Mouse (Mus musculus): Measurements from ENCODE around the gene Fbrsl1.
"Not testable (repeated sequence)": the region's sequence is repeated elsewhere in the genome, so short reads cannot be mapped to it uniquely, and the experiment has no call there.

The Fbrsl1 gene

GRCm38 (mm10) chr5:110447720-110448435 lies 425 bp downstream of the Fbrsl1 start:
- DNase-seq = peak; percentile 27 to 48

DNA sequence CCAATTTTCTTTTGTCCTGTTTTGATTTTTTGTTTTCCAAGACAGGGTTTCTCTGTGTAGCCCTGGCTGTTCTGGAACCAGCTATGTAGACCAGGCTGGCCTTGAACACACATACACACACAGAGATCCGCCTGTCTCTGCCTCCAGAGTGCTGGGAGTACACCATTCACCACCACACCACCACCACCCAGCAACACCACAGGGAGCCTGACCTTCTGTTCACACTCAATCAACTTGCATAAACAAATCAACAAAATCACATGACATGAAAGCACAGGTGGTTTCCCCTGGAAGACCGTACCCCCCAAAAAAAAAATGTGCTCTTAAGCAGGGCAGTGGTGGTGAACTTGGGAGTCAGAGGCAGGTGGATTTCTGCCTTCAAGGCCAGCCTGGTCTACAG lies 3.8 kb downstream of the Fbrsl1 start:
- DNase-seq = no peak

DNA sequence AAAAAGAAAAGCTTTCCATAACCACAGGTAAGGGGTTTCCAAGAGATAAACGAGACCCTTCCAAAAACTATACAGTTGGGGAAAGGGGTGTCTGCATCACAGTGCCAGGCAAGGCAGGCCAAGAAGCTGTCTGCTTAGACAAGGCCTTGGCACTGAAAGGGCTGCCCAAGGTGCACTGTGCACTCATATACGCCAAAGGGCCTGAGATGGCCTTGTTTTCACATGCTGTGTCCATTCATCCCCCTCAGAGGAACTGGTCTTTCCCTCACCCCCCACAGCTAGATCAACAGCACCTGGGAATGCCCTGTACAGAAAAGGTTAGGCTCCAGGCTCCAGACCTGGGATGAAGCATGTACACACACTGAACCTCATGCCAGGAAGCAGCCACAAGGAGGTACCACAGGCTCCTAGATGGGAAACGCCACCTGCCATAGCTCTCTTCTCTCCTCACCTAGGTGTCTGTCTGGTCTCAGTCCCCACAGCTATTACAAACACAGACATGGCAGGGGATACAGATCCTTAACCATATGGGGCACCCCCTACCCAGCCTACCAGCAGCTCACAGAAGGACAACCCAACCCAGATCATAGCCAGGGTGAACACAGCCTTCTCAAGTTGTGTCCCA lies 5.2 kb downstream of the Fbrsl1 start:
- DNase-seq = no peak

GRCm38 (mm10) chr5:110439565-110440310 lies 8.6 kb downstream of the Fbrsl1 start:
- DNase-seq = no peak

- DNase-seq = no peak
Measured at GRCm38 (mm10) chr5:110438591-110438990, 9.7 kb downstream of the Fbrsl1 start.

DNA sequence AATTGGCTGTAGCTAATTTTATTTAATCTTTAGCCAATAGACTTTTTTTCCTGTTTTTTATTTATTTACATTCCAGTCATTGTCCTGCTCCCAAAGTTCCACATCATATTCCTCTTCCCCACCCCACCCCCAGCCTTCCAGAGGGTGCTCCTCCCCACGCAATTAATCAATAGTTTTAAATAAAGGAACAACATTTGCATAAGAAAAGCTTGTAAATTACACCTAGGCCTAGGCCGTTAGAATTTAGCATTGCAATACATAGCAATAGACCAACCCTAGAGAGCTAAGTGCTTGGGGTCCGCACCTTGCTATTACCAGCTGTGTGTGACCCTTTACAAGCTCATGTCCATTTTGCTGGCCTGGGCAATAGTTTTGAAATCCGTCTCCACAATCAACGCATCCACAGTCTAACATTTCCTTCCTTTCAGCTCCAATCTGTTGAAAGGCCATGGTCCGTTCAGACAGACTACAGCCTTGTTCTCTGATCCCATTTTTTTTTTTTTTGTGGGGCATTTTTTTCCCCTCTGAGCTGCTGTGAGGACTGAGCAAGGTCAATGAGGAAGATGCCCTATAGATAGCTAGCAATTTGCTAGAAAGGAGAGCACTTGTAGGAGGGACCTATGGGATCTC lies 10.6 kb downstream of the Fbrsl1 start:
- no peak for DNase-seq

- DNase-seq = not testable (repeated sequence)
Measured at GRCm38 (mm10) chr5:110436166-110436565, 12.1 kb downstream of the Fbrsl1 start.

DNA sequence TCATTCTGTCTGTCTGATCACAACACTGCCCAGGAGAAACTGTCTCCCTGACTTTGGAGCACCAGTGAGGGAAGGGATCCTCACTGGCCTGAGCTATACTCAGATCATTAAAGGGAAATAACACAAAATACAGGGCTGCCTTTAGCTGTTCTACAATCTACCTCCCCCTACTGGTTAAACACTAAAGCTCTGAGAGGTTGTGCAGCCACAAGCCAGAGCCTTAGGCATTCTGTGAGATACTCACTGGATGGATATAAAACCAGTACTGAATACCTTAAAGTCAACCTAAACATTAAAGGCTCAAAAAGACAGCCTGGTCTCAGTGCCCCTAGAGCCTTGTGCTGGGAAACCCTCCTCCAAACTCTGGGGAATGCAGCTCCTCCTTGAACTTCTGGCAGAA lies 13.5 kb downstream of the Fbrsl1 start:
- no peak for DNase-seq

- DNase-seq = peak; percentile 33 to 45
Measured at GRCm38 (mm10) chr5:110429045-110429444, 19.3 kb downstream of the Fbrsl1 start.

DNA sequence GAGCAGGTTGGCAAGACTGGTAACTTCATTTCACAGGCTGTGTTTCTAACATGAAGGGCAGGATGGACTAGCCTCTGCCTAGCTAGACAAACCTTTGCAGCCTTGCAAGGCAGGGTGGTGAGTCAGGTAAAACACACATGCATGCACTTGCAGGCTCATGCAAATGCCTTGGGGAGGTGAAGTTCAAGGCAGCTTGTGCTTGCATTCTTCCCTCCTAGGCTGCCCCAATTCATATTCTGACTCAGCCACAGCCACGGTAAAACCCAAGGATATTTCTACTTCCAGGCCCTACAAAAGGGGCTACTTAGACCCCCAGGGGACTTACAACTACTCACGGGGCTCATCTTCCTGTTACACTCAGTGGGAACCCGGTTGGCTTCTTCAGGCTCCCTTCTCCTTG lies 20.0 kb downstream of the Fbrsl1 start:
- DNase-seq = no peak

- no peak for DNase-seq
Measured at GRCm38 (mm10) chr5:110425187-110425586, 23.1 kb downstream of the Fbrsl1 start.

DNA sequence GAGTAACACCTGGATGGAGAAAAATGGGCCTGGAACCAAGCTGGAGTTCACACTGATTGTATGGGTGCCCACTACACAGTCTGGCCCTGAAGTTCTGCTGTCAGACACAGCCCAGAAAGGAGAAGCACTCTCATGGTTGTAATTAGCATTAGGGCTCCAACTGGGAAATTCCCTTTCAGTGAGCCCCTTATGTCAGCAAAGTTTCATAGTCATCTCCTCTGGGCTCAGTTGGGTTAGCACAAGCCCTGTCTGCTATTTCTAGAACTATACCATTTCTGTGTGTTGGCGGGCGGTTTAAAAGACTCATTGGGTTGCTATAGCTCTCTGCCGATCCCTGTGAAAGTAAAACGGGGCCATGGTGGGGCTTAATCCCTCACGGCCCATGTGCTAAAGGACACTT lies 24.1 kb downstream of the Fbrsl1 start:
- no peak for DNase-seq

DNA sequence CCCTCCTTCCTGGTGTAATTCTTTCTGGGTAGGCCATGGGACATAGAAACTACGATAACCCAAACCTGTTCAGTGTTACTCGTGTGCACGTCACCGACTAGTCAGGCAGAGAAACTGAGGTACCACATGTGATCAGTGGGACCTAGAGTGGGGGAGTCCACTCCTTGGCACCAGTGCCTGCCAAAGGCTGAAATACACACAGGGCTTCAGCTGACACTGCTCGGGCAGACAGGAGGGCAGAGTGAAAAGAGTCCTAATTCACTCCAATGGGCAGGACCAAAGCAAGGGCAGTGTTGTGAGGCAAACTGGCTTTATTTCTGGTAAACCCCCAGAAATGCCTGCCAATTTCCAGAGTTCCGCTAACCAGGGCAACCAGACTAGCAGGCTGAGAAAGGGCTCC lies 26.9 kb downstream of the Fbrsl1 start:
- DNase-seq = no peak

DNA sequence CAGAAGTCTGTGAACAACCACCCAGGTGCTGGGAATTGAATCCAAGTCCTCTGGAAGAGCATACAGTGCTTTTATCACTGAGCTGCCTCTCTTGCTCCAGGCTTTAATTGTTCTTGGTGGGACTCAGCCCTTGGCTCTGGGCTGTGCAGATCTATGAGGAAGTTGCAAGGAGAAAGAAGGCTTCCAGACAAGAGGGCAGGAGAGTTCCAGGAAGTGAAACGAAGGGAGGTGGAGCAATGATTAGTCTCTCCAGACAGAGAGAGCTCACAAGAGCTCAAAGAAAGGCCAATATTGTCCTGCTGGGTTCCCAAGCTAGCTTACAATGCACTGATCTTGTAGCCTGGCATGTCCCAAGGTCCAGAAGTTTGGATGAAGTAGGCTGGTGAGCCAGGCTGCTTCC lies 27.4 kb downstream of the Fbrsl1 start:
- no peak for DNase-seq

DNA sequence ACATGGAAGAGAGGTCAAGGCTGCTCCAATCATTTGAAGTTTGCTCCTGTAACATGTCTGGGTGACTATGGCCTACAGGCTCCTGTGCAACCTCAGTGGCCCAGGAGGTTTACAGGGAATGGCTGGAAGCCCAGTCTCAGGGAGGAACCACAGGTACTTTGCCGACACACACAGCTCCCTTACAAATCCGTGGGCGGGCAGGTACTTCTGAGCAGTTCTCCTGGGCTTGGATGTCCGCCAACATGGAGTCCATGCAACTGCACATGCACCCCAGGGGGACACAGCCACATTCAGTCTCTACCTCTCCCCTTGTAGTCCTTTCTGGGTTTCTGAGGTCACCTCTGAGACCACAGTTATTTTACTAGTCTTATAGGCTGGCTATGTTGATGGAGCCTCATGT lies 28.1 kb downstream of the Fbrsl1 start:
- no peak for DNase-seq

- no peak for DNase-seq
Measured at GRCm38 (mm10) chr5:110418523-110418911, 29.8 kb downstream of the Fbrsl1 start.

DNA sequence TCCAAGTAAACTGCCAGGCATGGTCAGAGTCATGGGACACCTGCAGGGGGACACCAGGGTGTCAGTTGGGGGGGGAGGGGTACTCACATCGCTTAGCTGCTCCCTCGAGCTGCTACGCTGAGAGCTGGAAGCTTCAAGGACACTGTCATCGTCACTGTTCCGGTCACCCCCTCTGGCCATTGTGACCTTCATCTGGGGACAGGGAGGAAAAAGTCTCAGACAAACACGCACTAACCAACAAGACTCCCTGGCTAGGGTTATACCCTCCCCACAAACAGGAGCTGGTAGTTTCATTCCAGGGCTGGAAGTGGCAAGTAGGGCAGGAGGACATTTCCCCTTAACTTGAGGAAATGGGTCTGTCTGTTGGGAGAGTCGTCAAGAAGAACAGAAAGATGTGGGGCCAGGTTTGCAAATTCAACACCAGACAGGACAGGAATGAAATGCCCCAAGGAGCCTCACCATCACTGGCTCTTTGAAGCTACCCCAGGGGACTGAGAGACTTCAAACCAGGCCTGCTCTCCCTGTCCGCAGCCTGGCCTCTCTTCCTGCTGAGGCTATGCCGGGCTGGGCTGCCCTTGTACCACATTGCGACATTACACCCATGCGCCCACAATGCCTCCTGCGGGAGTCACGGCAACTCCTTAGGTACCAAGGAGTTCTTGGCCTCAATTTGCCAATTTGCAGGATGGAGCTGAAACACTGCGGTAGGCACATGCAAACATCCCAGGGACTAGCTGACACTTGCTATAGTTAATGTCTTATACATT lies 30.4 kb downstream of the Fbrsl1 start:
- DNase-seq = no peak

GRCm38 (mm10) chr5:110416825-110417401 lies 31.4 kb downstream of the Fbrsl1 start:
- no peak for DNase-seq

GRCm38 (mm10) chr5:110415806-110416700 lies 32.2 kb downstream of the Fbrsl1 start:
- DNase-seq = no peak

GRCm38 (mm10) chr5:110415022-110415421 lies 33.3 kb downstream of the Fbrsl1 start:
- DNase-seq = no peak

GRCm38 (mm10) chr5:110413018-110413417 lies 35.3 kb downstream of the Fbrsl1 start:
- DNase-seq = no peak

Measured in thymus, postnatal 36 days (tissue).